Mouse (Mus musculus): Measurements from ENCODE around the gene Frs3.

DNA sequence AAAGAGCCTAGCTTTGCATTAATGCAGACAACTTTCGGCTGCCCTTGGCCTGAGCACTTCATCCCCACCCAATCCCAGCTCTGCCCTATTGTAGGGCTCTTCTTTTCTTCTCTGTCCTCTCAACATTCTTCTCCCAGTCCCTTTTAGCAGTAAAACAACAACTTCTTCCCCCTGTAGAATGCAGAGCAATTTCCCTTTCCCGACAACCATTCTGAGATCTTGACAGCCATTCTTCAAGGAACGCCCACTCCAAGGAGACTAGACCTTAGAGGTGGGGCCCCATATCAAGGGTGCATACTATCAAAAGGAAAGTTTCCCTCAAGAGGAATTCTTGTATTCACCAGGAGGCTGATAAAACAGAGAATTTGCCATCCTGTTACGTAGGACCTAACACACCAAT, 39.9 kb upstream of the Frs3 start:
- TF ChIP-seq CTCF (IDR thresholded peaks at IDR 0.05; ENCODE audit: low read depth, low read length), result no peak
- TF ChIP-seq TAL1 (conservative IDR thresholded peaks at IDR 0.05; ENCODE audit: low read depth, low read length), result no peak
- no peak for TF ChIP-seq GATA1 (IDR thresholded peaks at IDR 0.05; ENCODE audit: borderline replicate concordance, low read length)
- no peak for TF ChIP-seq POLR2AphosphoS5 (IDR thresholded peaks at IDR 0.05; ENCODE audit: insufficient replicate concordance, low read depth, low read length)
- TF ChIP-seq GATA2 (IDR thresholded peaks at IDR 0.05; ENCODE audit: borderline replicate concordance, low read depth, low read length), result no peak
